In the genomic region with DNA sequence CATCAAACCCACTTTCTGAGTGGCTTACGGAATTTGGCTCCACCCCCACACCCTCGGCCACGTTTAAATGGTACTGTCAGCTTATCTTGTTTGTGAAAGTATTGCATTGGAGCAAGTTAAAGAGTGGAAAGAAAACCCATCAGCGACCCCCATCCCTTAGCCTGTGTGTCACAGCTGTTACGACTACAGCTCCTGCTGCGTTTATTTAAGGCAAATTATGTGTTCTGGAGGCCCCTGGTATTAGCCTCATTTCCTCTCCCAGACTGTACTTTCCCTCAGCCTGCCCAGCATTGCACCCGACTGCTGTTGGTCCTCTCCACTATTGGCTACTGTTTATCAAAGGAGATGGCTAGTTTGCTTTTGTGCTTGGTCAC, we compare ENCODE assay signal across 18 mouse cellular contexts.
DNase-seq lines count a peak whose midpoint lies in the region; ATAC-seq lines count a peak whose summit lies in the region.
"Had no signal": no experiment of that assay in that cellular context is flagged by ENCODE, and none has a peak within 500 bp of the region (broad histone marks: within the 10 kb centered on the region; RNA-seq: fewer than 3 reads in every experiment).

No protein-coding gene starts in this region.

- H3K4me2 ChIP-seq in intestine, embryonic 14.5 days (ENCODE audit: low read length), result no peak overlapping the region
- H3K4me2 ChIP-seq in intestine, embryonic 15.5 days (replicated peaks), result no peak overlapping the region
- H3K4me2 ChIP-seq in lung, embryonic 16.5 days (ENCODE audit: low read depth, low read length), result no peak overlapping the region
- H3K4me2 ChIP-seq in limb, embryonic 11.5 days (ENCODE audit: low read depth, severe bottlenecking), result no peak overlapping the region
- no peak overlapping the region for H3K4me2 ChIP-seq in stomach, embryonic 15.5 days
- H3K4me2 ChIP-seq: neural tube, embryonic 13.5 days had no signal

- no peaks in the 10 kb centered on the region for H3K27me3 ChIP-seq in intestine, embryonic 14.5 days (replicated peaks; ENCODE audit: control insufficient read depth, insufficient read depth, low read length)
- no peaks in the 10 kb centered on the region for H3K27me3 ChIP-seq in intestine, embryonic 15.5 days (replicated peaks)
- H3K27me3 ChIP-seq in lung, embryonic 16.5 days (ENCODE audit: control insufficient read depth, insufficient read depth, low read depth, low read length), result no peaks in the 10 kb centered on the region
- no peaks in the 10 kb centered on the region for H3K27me3 ChIP-seq in limb, embryonic 11.5 days (ENCODE audit: control insufficient read depth, insufficient read depth, low read length)
- no peaks in the 10 kb centered on the region for H3K27me3 ChIP-seq in stomach, embryonic 15.5 days (replicated peaks)
- H3K27me3 ChIP-seq: neural tube, embryonic 13.5 days had no signal

- peaks cover 32% of the 10 kb centered on the region for H3K36me3 ChIP-seq in intestine, embryonic 14.5 days (ENCODE audit: control insufficient read depth, insufficient read depth, low read length)
- H3K36me3 ChIP-seq in intestine, embryonic 15.5 days, result peaks cover 3% of the 10 kb centered on the region; the same call in 1 of the 2 replicates
- H3K36me3 ChIP-seq in lung, embryonic 16.5 days (ENCODE audit: control insufficient read depth, insufficient read depth, low read length), result peaks cover 2% of the 10 kb centered on the region; the same call in 1 of the 2 replicates
- H3K36me3 ChIP-seq in limb, embryonic 11.5 days (ENCODE audit: control insufficient read depth, insufficient read depth, low read length), result no peaks in the 10 kb centered on the region
- H3K36me3 ChIP-seq in stomach, embryonic 15.5 days, result no peaks in the 10 kb centered on the region
- H3K36me3 ChIP-seq: forebrain, embryonic 10.5 days; G1E; neural tube, embryonic 13.5 days had no signal

- H3K4me3 ChIP-seq in intestine, embryonic 14.5 days (ENCODE audit: low read depth, low read length), result no peak overlapping the region
- H3K4me3 ChIP-seq in intestine, embryonic 15.5 days (replicated peaks), result no peak overlapping the region
- H3K4me3 ChIP-seq in lung, embryonic 16.5 days (ENCODE audit: low read length), result no peak overlapping the region
- no peak overlapping the region for H3K4me3 ChIP-seq in limb, embryonic 11.5 days (ENCODE audit: low read depth, low read length)
- no peak overlapping the region for H3K4me3 ChIP-seq in stomach, embryonic 15.5 days (replicated peaks)
- H3K4me3 ChIP-seq: forebrain, embryonic 10.5 days; hindbrain, embryonic 10.5 days; neural tube, embryonic 13.5 days had no signal

- H3K4me1 ChIP-seq in intestine, embryonic 14.5 days (replicated peaks; ENCODE audit: control insufficient read depth, insufficient read depth, low read length), result peaks cover 19% of the 10 kb centered on the region
- peaks cover 24% of the 10 kb centered on the region for H3K4me1 ChIP-seq in intestine, embryonic 15.5 days (replicated peaks)
- H3K4me1 ChIP-seq in lung, embryonic 16.5 days (replicated peaks; ENCODE audit: control insufficient read depth, insufficient read depth, low read length), result peaks cover 41% of the 10 kb centered on the region
- H3K4me1 ChIP-seq in limb, embryonic 11.5 days (ENCODE audit: control insufficient read depth, insufficient read depth, low read length), result peaks cover 10% of the 10 kb centered on the region; the same call in 1 of the 2 replicates
- peaks cover 24% of the 10 kb centered on the region for H3K4me1 ChIP-seq in stomach, embryonic 15.5 days

- peak overlapping the region; percentile 51; the same call in 1 of the 2 replicates for H3K27ac ChIP-seq in intestine, embryonic 14.5 days (ENCODE audit: low read depth)
- no peak overlapping the region for H3K27ac ChIP-seq in intestine, embryonic 15.5 days
- peak overlapping the region; percentile 65 for H3K27ac ChIP-seq in lung, embryonic 16.5 days (ENCODE audit: low read length)
- no peak overlapping the region for H3K27ac ChIP-seq in limb, embryonic 11.5 days (replicated peaks; ENCODE audit: low read depth, low read length)
- peak overlapping the region; percentile 54; the same call in 1 of the 2 replicates for H3K27ac ChIP-seq in stomach, embryonic 15.5 days
- H3K27ac ChIP-seq: forebrain, embryonic 10.5 days; hindbrain, embryonic 10.5 days; neural tube, embryonic 13.5 days had no signal

- no peak for DNase-seq in intestine, embryonic 14.5 days (ENCODE audit: low spot score)
- no peak for DNase-seq in lung, postnatal 14 days
- DNase-seq in limb, embryonic 11.5 days (ENCODE audit: low spot score), result no peak
- DNase-seq in thymus, postnatal 10 days (ENCODE audit: low spot score in 2 of 2), result no peak
- no peak for DNase-seq in spleen, postnatal 36 days (ENCODE audit: low spot score in 2 of 2)
- DNase-seq: adrenal gland, adult 8-10 months; cerebellum, adult 9-10 months; embryo, embryonic 11 days; thymus, adult 2 months had no signal

- ATAC-seq in intestine, embryonic 14.5 days (replicated peaks; ENCODE audit: low FRiP score, low TSS enrichment, low read depth), result no peak
- ATAC-seq in intestine, embryonic 15.5 days, result no peak
- peak; percentile 51 for ATAC-seq in lung, embryonic 16.5 days (ENCODE audit: low read depth)
- peak; percentile 41; the same call in 1 of the 2 replicates for ATAC-seq in limb, embryonic 11.5 days (ENCODE audit: insufficient number of reproducible peaks, low FRiP score, low TSS enrichment, low read depth)
- no peak for ATAC-seq in stomach, embryonic 15.5 days (ENCODE audit: insufficient read depth, low FRiP score, low read depth)
- ATAC-seq: inflammation-experienced regulatory T-cells, adult 6 months; midbrain, embryonic 16.5 days had no signal

- H3K9ac ChIP-seq in intestine, embryonic 14.5 days (ENCODE audit: low read length), result no peak overlapping the region
- H3K9ac ChIP-seq in intestine, embryonic 15.5 days, result no peak overlapping the region
- no peak overlapping the region for H3K9ac ChIP-seq in lung, embryonic 16.5 days (ENCODE audit: low read length)
- H3K9ac ChIP-seq in limb, embryonic 11.5 days (ENCODE audit: low read length), result no peak overlapping the region
- H3K9ac ChIP-seq in stomach, embryonic 15.5 days, result no peak overlapping the region
- H3K9ac ChIP-seq: neural tube, embryonic 13.5 days had no signal

- no peaks in the 10 kb centered on the region for H3K9me3 ChIP-seq in intestine, embryonic 14.5 days (ENCODE audit: control insufficient read depth, low read length)
- H3K9me3 ChIP-seq in intestine, embryonic 15.5 days, result no peaks in the 10 kb centered on the region
- H3K9me3 ChIP-seq in lung, embryonic 16.5 days (ENCODE audit: control insufficient read depth, low read length), result no peaks in the 10 kb centered on the region
- H3K9me3 ChIP-seq in limb, embryonic 11.5 days (ENCODE audit: control insufficient read depth, low read length), result no peaks in the 10 kb centered on the region
- no peaks in the 10 kb centered on the region for H3K9me3 ChIP-seq in stomach, embryonic 15.5 days
- H3K9me3 ChIP-seq: forebrain, embryonic 10.5 days; hindbrain, embryonic 10.5 days; neural tube, embryonic 13.5 days had no signal

- WGBS in intestine, embryonic 14.5 days, result 13% methylated on average over 7 of the region's 7 CpGs
- WGBS in intestine, embryonic 15.5 days, result 19% methylated on average over 7 of the region's 7 CpGs
- 9% methylated on average over 7 of the region's 7 CpGs for WGBS in lung, embryonic 16.5 days
- WGBS in limb, embryonic 11.5 days, result 23% methylated on average over 7 of the region's 7 CpGs
- WGBS in stomach, embryonic 15.5 days, result 14% methylated on average over 7 of the region's 7 CpGs

Comparison
In these comparisons a context has a peak if more than half of its experiments do, and no peak if none do; other contexts are left out.
1. H3K27ac ChIP-seq: peak in intestine, embryonic 14.5 days (single experiment), lung, embryonic 16.5 days (single experiment) and stomach, embryonic 15.5 days (single experiment); none in intestine, embryonic 15.5 days (single experiment) and limb, embryonic 11.5 days (single experiment).
2. ATAC-seq: peak in lung, embryonic 16.5 days (single experiment) and limb, embryonic 11.5 days (single experiment); none in intestine, embryonic 14.5 days (single experiment), intestine, embryonic 15.5 days (single experiment) and stomach, embryonic 15.5 days (single experiment).